Comparison of ENCODE assay signal across 9 mouse cellular contexts in the genomic region with DNA sequence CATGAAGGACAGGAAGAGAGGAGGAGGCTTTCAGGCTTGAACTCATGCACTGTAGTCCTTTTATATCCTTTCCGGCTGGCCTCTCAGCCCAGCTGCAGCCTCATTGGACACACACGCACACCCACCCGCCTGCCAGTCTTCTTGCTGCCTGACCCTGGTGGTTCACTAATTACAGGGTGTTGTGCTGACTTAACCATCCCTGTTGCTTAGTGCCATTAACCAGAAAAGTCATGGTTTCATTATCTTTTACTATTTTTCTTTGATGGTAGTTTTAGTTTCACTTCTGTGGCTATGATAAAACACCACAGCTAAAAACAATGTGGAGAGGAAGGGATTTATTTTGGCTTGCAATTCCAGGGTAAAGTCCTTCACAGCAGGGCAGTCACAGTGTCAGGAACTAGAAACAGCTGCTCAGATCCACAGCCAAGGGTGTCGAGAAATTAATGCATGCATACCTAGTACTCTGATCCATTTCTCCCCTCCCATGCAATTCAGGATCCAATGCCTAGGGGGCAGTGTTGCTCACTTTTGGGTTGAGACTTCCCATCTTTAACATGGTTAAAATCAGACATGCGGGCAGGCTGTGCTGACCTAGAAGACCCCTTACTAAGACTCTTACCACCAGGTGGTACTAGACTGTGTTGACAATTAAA. TPM values are rescaled to one million over a fixed set of nuclear protein-coding genes. Genes with fewer than 3 reads are reported as not detected.
DNase-seq lines count a peak whose midpoint lies in the region; ATAC-seq and TF ChIP-seq lines count a peak whose summit lies in the region.
"Had no signal": no experiment of that assay in that cellular context is flagged by ENCODE, and none has a peak within 500 bp of the region (broad histone marks: within the 10 kb centered on the region; RNA-seq: fewer than 3 reads in every experiment).

No protein-coding gene starts in this region.

- no peak overlapping the region for H3K9ac ChIP-seq in kidney, postnatal 0 days (ENCODE audit: low read depth, low read length)
- H3K9ac ChIP-seq in ES-E14 (ENCODE audit: insufficient read depth, low read depth, low read length, poor library complexity, severe bottlenecking): no peak overlapping the region
- H3K9ac ChIP-seq: embryonic facial prominence, embryonic 12.5 days had no signal

- in situ Hi-C loops in ES-E14 (cut with MboI; ENCODE audit: low sequenced_read_pairs in 2 of 2, unreplicated experiment in 2 of 2): loop anchor here in 1 of 2 experiments (10.0 to 25.0 kb wide), 2 partner anchors 238 to 631 kb away; no protein-coding TSS in a partner anchor

- no peak overlapping the region for H3K4me3 ChIP-seq in kidney, postnatal 0 days (replicated peaks; ENCODE audit: low read depth, low read length)
- H3K4me3 ChIP-seq in ES-E14 (ENCODE audit: insufficient read depth in 1 of 2, low read depth in 1 of 2, low read length in 2 of 2, poor library complexity in 1 of 2, severe bottlenecking in 1 of 2): no peak overlapping the region
- H3K4me3 ChIP-seq: embryonic facial prominence, embryonic 12.5 days had no signal

- WGBS in kidney, postnatal 0 days: 70% methylated on average over 5 of the region's 5 CpGs

- no peak overlapping the region for H3K27ac ChIP-seq in kidney, postnatal 0 days
- H3K27ac ChIP-seq in ES-E14 (ENCODE audit: insufficient read depth, low read depth, low read length, poor library complexity, severe bottlenecking): no peak overlapping the region
- H3K27ac ChIP-seq: embryonic facial prominence, embryonic 12.5 days had no signal

- H3K36me3 ChIP-seq in kidney, postnatal 0 days (ENCODE audit: insufficient read depth, low read length): no peaks in the 10 kb centered on the region
- H3K36me3 ChIP-seq in ES-E14 (ENCODE audit: control insufficient read depth, insufficient read depth, low read length, poor library complexity, severe bottlenecking): no peaks in the 10 kb centered on the region
- H3K36me3 ChIP-seq: embryonic facial prominence, embryonic 12.5 days had no signal

- no peaks in the 10 kb centered on the region for H3K27me3 ChIP-seq in kidney, postnatal 0 days (ENCODE audit: insufficient read depth, low read length)
- H3K27me3 ChIP-seq: embryonic facial prominence, embryonic 12.5 days had no signal

- no peak for ATAC-seq in kidney, postnatal 0 days (replicated peaks; ENCODE audit: low FRiP score, low read depth)

- H3K4me2 ChIP-seq in kidney, postnatal 0 days (ENCODE audit: low read length): no peak overlapping the region
- H3K4me2 ChIP-seq: embryonic facial prominence, embryonic 12.5 days had no signal

- H3K9me3 ChIP-seq in kidney, postnatal 0 days (replicated peaks; ENCODE audit: low read length): no peaks in the 10 kb centered on the region
- no peaks in the 10 kb centered on the region for H3K9me3 ChIP-seq in ES-E14 (ENCODE audit: control insufficient read depth, insufficient read depth, low read depth, low read length)
- H3K9me3 ChIP-seq: embryonic facial prominence, embryonic 12.5 days had no signal

- no peak for DNase-seq in kidney, postnatal 0 days (ENCODE audit: low spot score)
- DNase-seq in kidney, postnatal 10 days: no peak
- peak; percentile 63 for DNase-seq in ES-E14 (ENCODE audit: low read depth, low spot score)
- peak; percentile 69 for DNase-seq in embryo, embryonic 10.5 days (ENCODE audit: low spot score)
- DNase-seq in naive thymus-derived CD4-positive, alpha-beta T cell, adult 2 months (ENCODE audit: low read depth): peak; percentile 64
- no peak for DNase-seq in urinary bladder, postnatal 14 days (ENCODE audit: low spot score)
- DNase-seq in right cerebral cortex, adult 2 months (ENCODE audit: low spot score in 2 of 2): no peak
- no peak for DNase-seq in urinary bladder, adult 2 months (ENCODE audit: low spot score)

- peak; percentile 55 for TF ChIP-seq CTCF in kidney, postnatal 0 days (IDR thresholded peaks at IDR 0.05; ENCODE audit: low read depth)

- H3K4me1 ChIP-seq in kidney, postnatal 0 days (replicated peaks; ENCODE audit: insufficient read depth, low read length): no peaks in the 10 kb centered on the region
- no peaks in the 10 kb centered on the region for H3K4me1 ChIP-seq in ES-E14 (ENCODE audit: control insufficient read depth in 2 of 2, insufficient read depth in 2 of 2, low read length in 2 of 2, poor library complexity in 1 of 2)
- H3K4me1 ChIP-seq: embryonic facial prominence, embryonic 12.5 days had no signal

TF ChIP-seq in ES-E14, 5 proteins besides CTCF, POLR2A, EP300 and RAD21:
- TF ChIP-seq ZNF384 (IDR thresholded peaks at IDR 0.05; ENCODE audit: low read depth, low read length) (no peak), HCFC1 (IDR thresholded peaks at IDR 0.05; ENCODE audit: borderline replicate concordance, insufficient read depth, low read length) (no peak), ZC3H11A (IDR thresholded peaks at IDR 0.05; ENCODE audit: borderline replicate concordance, low read depth, low read length) (peak; percentile 48; the same call in 1 of the 2 replicates), CHD2 (IDR thresholded peaks at IDR 0.05; ENCODE audit: low read depth, low read length) (no peak), MAFK (IDR thresholded peaks at IDR 0.05; ENCODE audit: insufficient read depth, low read depth, low read length) (no peak)

RNA-seq across cellular contexts. Expression of gene Thnsl2, which starts 12.6 kb away (rescaled TPM):
- polyA plus RNA-seq in kidney, postnatal 0 days (2015; fragmentation: Nextera tagmentation; extraction: Ambion mirVana): 99.3 and 110 TPM in 2 replicates
- total RNA-seq in ES-E14 (2012; rRNA removed): 4.5 and 5.2 TPM in 2 replicates
- 10.0 and 10.5 TPM in 2 replicates for polyA plus RNA-seq in urinary bladder, adult 2 months (2012; rRNA removed)

RNA-seq across cellular contexts. Expression of gene Fabp1, which starts 42.8 kb away (rescaled TPM):
- 2.4 and 2.9 TPM in 2 replicates for polyA plus RNA-seq in kidney, postnatal 0 days (2015; fragmentation: Nextera tagmentation; extraction: Ambion mirVana)
- total RNA-seq in ES-E14 (2012; rRNA removed): not detected in 2 replicates
- 0.37 and 0.78 TPM in 2 replicates for polyA plus RNA-seq in urinary bladder, adult 2 months (2012; rRNA removed)
- polyA plus RNA-seq: embryonic facial prominence, embryonic 12.5 days had no signal

Comparison
In these comparisons a context has a peak if more than half of its experiments do, and no peak if none do; other contexts are left out.
1. DNase-seq: peak in ES-E14 (single experiment), embryo, embryonic 10.5 days (single experiment) and naive thymus-derived CD4-positive, alpha-beta T cell, adult 2 months (single experiment); none in kidney, postnatal 0 days (single experiment), kidney, postnatal 10 days (single experiment), urinary bladder, postnatal 14 days (single experiment), right cerebral cortex, adult 2 months (0 of 2) and urinary bladder, adult 2 months (single experiment).